Mouse (Mus musculus): Measurements from ENCODE around the gene Dcpp2.
"Not testable (repeated sequence)": the region's sequence is repeated elsewhere in the genome, so short reads cannot be mapped to it uniquely, and the experiment has no call there.

Dcpp2 gene

DNA sequence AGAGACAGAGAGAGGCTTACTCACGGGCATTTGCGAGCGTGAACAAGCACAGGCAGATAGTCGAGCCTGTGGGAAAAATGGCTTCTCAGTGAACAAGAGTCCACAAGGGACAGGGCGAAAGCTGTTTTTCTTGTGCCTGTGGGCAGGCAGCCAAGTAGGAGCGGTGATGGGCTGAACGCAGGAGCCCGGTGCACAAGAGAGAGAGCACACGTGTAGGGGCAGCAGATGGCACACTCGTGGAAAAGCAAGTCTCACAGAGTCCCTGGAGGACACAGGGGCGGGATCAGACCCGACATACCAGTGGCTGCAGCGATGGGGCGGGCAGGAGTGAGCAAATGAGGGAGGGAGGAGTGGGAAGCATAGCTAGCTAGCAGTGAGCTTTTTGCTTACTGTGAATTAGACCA lies 44.4 kb downstream of the Dcpp2 start:
- peak; percentile 51 to 53 for DNase-seq (ENCODE audit: low spot score in 2 of 2)

DNA sequence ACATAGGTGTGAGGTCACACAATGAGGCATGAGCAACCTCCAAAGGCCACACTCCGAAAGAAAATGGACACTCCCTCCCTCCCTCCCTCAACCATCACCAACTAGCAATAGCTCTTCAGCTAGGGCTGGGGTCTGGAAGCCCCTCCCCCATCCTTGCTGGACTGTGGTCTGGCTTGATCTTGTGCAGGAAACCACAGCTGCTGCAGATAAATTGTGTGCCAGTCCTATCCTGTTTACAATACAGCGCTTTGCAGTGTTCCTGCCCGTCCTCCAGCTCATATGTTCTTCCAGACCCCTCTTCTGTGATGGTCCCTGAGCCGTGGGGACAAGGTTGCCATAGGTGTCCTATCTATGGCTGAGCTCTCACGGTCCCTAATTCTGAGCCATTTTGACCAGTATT lies 50.5 kb downstream of the Dcpp2 start:
- DNase-seq (ENCODE audit: low spot score in 2 of 2): no peak

DNA sequence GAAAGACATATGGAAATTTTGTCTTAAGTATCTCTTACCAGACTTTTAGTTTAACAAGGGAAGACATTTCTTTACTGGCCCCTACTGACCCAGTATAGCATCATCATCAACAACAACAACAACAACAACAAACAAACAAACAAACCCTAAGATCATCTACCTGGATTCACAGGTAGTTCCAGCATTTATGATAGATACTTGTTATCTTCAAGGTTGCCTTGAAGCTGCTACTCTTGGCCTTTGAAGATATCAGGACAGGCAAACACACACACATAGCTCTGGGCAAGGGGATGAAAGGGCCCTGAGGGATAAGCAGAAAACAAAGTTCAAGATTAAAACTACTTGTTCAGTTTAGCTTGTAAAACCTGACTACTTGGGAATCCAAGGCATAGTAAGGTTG lies 60.7 kb downstream of the Dcpp2 start, which contains the start of gene Sbp:
Gene Sbp (plus strand): TSS at position 301 of the 400 bp plus-strand sequence.
- DNase-seq (ENCODE audit: low spot score in 2 of 2): no peak

DNA sequence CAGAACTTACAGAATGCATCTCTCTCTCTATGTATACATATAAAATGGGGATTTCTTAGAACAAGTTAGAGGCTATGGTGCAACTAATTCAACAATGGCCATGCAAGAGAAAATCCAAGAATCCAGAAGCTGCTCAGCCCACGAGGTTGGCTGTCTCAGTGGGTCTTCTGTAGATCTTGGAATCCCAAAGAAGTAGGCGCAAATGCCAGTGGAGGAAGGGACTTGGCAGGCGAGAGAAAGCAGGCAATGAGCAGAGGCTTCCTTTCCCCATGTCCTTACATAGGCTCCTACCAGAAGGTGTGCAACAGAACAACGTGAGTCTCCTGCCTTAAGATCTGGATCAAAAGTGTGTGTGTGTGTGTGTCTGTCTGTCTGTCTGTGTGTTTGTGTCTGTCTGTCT lies 66.8 kb downstream of the Dcpp2 start:
- not testable (repeated sequence) for DNase-seq (ENCODE audit: low spot score in 2 of 2)

DNA sequence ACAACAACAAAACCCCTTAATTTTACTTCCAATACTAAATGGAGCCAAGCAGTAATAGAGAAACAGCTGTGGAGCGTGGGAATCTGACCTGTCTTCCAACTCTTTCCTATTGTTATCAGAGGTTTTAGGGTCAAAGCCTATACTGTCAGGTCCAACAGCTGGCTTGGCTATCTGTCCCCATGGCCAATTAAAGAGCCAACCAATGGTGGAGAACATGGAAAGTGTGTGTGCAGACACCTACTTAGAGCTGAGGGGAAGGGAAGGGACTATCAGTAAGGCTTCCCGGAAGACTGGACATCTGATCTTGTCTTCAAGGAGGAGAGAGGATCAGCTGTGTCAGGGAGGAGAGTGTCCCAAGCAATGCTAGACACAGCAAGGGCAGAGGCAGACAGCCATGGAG lies 68.4 kb downstream of the Dcpp2 start:
- DNase-seq (ENCODE audit: low spot score in 2 of 2): no peak
